Mouse (Mus musculus): ENCODE measurements at regions not wholly inside any gene's neighbourhood (a gene's known extent, or its start where the extent isn't known, plus 50 kb on each side); places are given as distances from the start of the nearest gene placed in this dataset.

DNA sequence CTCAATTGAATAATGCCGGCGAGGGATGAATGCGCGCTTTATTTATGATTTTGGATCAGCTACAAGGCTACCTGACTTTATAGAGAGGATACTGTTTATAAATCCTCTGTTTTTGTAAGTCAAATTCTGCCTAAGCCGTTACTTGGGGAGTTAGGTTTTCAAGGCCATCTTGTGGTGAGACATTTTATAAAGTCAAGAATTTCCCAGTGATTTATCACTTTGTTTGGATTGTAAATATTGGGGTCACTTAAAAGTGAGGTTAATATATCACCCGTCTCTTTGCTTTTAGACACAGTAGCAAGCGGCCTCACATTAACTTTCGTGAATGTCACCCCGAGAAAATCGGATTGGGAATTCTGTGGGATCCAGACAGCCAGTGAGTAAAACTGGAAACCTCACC, 84.9 kb upstream of the Map4k3 start:
- Histone ChIP-seq H3K27ac (ENCODE audit: insufficient read depth, low read depth, low read length) (no peak overlapping the region), H3K4me3 (ENCODE audit: insufficient read depth, low read length) (no peak overlapping the region)
- TF ChIP-seq POLR2A (IDR thresholded peaks at IDR 0.05; ENCODE audit: borderline replicate concordance, low read depth, low read length) (no peak), CTCF (IDR thresholded peaks at IDR 0.05; ENCODE audit: low read depth, low read length) (no peak)

GRCm38 (mm10) chr17:80809275-80809674, 81.0 kb upstream of the Map4k3 start:
- H3K27ac ChIP-seq (ENCODE audit: insufficient read depth, low read depth, low read length) = no peak overlapping the region
- peaks cover 24% of the 10 kb centered on the region for H3K4me1 ChIP-seq (ENCODE audit: control insufficient read depth, insufficient read depth, low read length)
- TF ChIP-seq POLR2A (IDR thresholded peaks at IDR 0.05; ENCODE audit: borderline replicate concordance, low read depth, low read length) = no peak
- TF ChIP-seq CTCF (IDR thresholded peaks at IDR 0.05; ENCODE audit: low read depth, low read length) = no peak
- H3K4me3 ChIP-seq (ENCODE audit: insufficient read depth, low read length) = no peak overlapping the region

More for the DNA sequence above, 84.9 kb upstream of the Map4k3 start:
- peaks cover 21% of the 10 kb centered on the region for H3K4me1 ChIP-seq (ENCODE audit: control insufficient read depth, insufficient read depth, low read length)

DNA sequence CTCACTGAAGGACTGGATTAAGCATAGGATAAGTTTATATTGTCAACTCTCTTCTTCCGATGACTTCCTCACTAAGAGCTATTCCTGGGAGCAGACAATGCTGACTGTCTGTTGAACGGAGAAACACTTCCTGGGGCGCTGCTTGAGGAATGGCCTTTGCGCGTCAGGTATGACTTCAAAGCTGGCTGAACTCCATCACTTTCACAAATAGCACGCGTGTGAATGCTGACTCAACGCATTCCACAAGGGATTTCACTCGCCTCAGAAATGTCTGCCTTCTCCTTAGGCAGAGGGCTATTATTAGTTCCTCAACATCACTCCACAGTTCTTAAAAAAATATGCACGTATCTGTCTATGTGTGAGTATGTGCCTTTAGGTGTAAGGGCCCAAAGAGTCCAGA, 79.8 kb upstream of the Map4k3 start:
- Histone ChIP-seq H3K4me3 (ENCODE audit: insufficient read depth, low read length) (no peak overlapping the region), H3K4me1 (ENCODE audit: control insufficient read depth, insufficient read depth, low read length) (peaks cover 24% of the 10 kb centered on the region), H3K27ac (ENCODE audit: insufficient read depth, low read depth, low read length) (no peak overlapping the region)
- TF ChIP-seq POLR2A (IDR thresholded peaks at IDR 0.05; ENCODE audit: borderline replicate concordance, low read depth, low read length) = no peak

- no peak overlapping the region for H3K4me3 ChIP-seq (ENCODE audit: insufficient read depth, low read length)
- TF ChIP-seq POLR2A (IDR thresholded peaks at IDR 0.05; ENCODE audit: borderline replicate concordance, low read depth, low read length) = no peak
- no peak for TF ChIP-seq CTCF (IDR thresholded peaks at IDR 0.05; ENCODE audit: low read depth, low read length)
- H3K4me1 ChIP-seq (ENCODE audit: control insufficient read depth, insufficient read depth, low read length) = peaks cover 20% of the 10 kb centered on the region
- H3K27ac ChIP-seq (ENCODE audit: insufficient read depth, low read depth, low read length) = no peak overlapping the region
Observed at GRCm38 (mm10) chr17:80803361-80803915, 75.2 kb upstream of the Map4k3 start.

DNA sequence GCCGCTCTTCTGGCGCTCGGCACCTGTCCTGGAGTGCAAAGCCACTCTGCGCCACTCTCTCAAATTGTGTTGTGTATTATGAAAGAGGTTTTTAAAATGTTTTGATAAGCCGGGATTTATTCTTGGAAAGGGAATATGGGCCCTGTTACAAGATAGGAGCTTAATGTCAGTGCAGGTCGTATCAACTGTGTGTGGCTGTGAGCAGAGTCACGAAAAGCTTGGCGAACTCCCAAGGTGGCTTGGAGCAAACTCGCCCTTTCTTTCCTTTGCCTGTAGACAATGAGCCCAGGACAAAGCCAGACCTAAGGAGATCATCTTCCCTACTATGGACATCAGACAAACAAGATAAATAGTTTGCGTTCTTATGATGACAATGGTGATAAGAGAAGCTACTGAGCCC, 74.3 kb upstream of the Map4k3 start:
- Histone ChIP-seq H3K4me3 (ENCODE audit: insufficient read depth, low read length) (no peak overlapping the region), H3K27ac (ENCODE audit: insufficient read depth, low read depth, low read length) (no peak overlapping the region), H3K4me1 (ENCODE audit: control insufficient read depth, insufficient read depth, low read length) (peaks cover 24% of the 10 kb centered on the region)
- TF ChIP-seq POLR2A (IDR thresholded peaks at IDR 0.05; ENCODE audit: borderline replicate concordance, low read depth, low read length) = no peak
- no peak for TF ChIP-seq CTCF (IDR thresholded peaks at IDR 0.05; ENCODE audit: low read depth, low read length)

GRCm38 (mm10) chr17:80801991-80802390, 73.7 kb upstream of the Map4k3 start:
- Histone ChIP-seq H3K4me1 (ENCODE audit: control insufficient read depth, insufficient read depth, low read length) (peaks cover 27% of the 10 kb centered on the region), H3K27ac (ENCODE audit: insufficient read depth, low read depth, low read length) (no peak overlapping the region), H3K4me3 (ENCODE audit: insufficient read depth, low read length) (no peak overlapping the region)
- TF ChIP-seq POLR2A (IDR thresholded peaks at IDR 0.05; ENCODE audit: borderline replicate concordance, low read depth, low read length) (no peak), CTCF (IDR thresholded peaks at IDR 0.05; ENCODE audit: low read depth, low read length) (no peak)

GRCm38 (mm10) chr17:80801451-80801983, 73.2 kb upstream of the Map4k3 start:
- H3K4me3 ChIP-seq (ENCODE audit: insufficient read depth, low read length) = no peak overlapping the region

GRCm38 (mm10) chr17:80800877-80801276, 72.6 kb upstream of the Map4k3 start:
- TF ChIP-seq CTCF (IDR thresholded peaks at IDR 0.05; ENCODE audit: low read depth, low read length) = no peak
- TF ChIP-seq POLR2A (IDR thresholded peaks at IDR 0.05; ENCODE audit: borderline replicate concordance, low read depth, low read length) = no peak
- peaks cover 27% of the 10 kb centered on the region for H3K4me1 ChIP-seq (ENCODE audit: control insufficient read depth, insufficient read depth, low read length)
- H3K4me3 ChIP-seq (ENCODE audit: insufficient read depth, low read length) = no peak overlapping the region
- no peak overlapping the region for H3K27ac ChIP-seq (ENCODE audit: insufficient read depth, low read depth, low read length)

More at GRCm38 (mm10) chr17:80801451-80801983, 73.2 kb upstream of the Map4k3 start:
- TF ChIP-seq CTCF (IDR thresholded peaks at IDR 0.05; ENCODE audit: low read depth, low read length) = no peak
- no peak for TF ChIP-seq POLR2A (IDR thresholded peaks at IDR 0.05; ENCODE audit: borderline replicate concordance, low read depth, low read length)
- Histone ChIP-seq H3K4me1 (ENCODE audit: control insufficient read depth, insufficient read depth, low read length) (peaks cover 27% of the 10 kb centered on the region), H3K27ac (ENCODE audit: insufficient read depth, low read depth, low read length) (no peak overlapping the region)

DNA sequence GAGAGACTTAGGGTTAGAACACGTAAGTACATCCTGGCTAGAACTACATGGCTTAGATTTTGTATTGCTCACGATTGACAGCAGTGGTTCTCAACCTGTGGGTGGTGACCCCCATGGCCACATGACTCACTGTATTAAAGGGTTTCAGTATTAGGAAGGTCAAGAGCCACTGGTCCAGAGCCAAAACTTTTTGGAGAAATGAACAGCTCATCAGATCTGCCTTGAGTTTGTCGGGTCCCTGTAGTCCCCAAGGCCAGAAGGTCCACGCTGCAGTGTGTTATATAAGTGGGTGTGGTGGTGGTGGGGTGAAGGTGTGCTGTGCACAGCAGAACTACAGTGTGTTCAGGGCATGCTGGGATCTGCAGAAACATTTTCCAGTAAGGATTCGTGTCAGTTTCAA, 72.2 kb upstream of the Map4k3 start:
- no peak overlapping the region for H3K27ac ChIP-seq (ENCODE audit: insufficient read depth, low read depth, low read length)
- H3K4me3 ChIP-seq (ENCODE audit: insufficient read depth, low read length) = no peak overlapping the region

DNA sequence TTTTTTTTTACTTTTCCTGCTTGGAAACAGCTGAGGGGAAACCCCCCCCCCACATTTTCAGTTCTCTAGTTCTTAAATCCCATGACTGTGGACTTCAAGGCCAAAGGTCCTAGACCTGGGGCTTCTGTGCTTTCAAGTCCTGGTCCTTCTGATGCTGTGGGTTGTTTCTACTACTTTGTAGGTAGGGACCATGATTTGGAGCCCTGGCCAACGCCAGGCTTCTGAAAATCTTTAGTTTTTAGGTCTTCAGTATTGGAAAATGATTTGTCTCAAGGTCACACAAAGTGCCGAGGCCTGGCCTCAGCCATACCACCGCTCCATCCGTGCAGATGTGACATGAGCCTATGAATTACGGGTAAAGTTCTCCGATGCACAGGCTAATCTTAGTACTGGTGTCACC, 70.8 kb upstream of the Map4k3 start:
- H3K4me3 ChIP-seq (ENCODE audit: insufficient read depth, low read length) = no peak overlapping the region
- H3K27ac ChIP-seq (ENCODE audit: insufficient read depth, low read depth, low read length) = no peak overlapping the region
- no peak for TF ChIP-seq POLR2A (IDR thresholded peaks at IDR 0.05; ENCODE audit: borderline replicate concordance, low read depth, low read length)
- no peak for TF ChIP-seq CTCF (IDR thresholded peaks at IDR 0.05; ENCODE audit: low read depth, low read length)
- peaks cover 27% of the 10 kb centered on the region for H3K4me1 ChIP-seq (ENCODE audit: control insufficient read depth, insufficient read depth, low read length)

More for the DNA sequence above, 72.2 kb upstream of the Map4k3 start:
- TF ChIP-seq POLR2A (IDR thresholded peaks at IDR 0.05; ENCODE audit: borderline replicate concordance, low read depth, low read length) (no peak), CTCF (IDR thresholded peaks at IDR 0.05; ENCODE audit: low read depth, low read length) (no peak)
- H3K4me1 ChIP-seq (ENCODE audit: control insufficient read depth, insufficient read depth, low read length) = peaks cover 27% of the 10 kb centered on the region

All from bone marrow macrophage, adult 2 months (primary cell).